Mouse (Mus musculus) adrenal gland, postnatal 25 days (tissue): Measurements from ENCODE around the gene Zfp830. TPM values are rescaled to one million over a fixed set of nuclear protein-coding genes. Genes with fewer than 3 reads are reported as not detected.

Source experiments
- total RNA-seq: library from RNA; stranded (reverse); gene quantifications from 2 replicates; pipeline ENCODE4 v1.2.3, GENCODE M21; 2021

Zfp830 gene
- total RNA-seq, 1 experiment from 2014 or later = 21.3 TPM

Other genes with a start within 250 kb of the Zfp830 start
- 1.4 TPM in 1 of 2 replicates, not detected in the other for gene Cct6b, start within 50 bp of the Zfp830 start, total RNA-seq
- gene Lig3, start 16.8 kb downstream of the Zfp830 start, total RNA-seq = 24.5 and 29.2 TPM in 2 replicates
- gene Rffl, start 106.9 kb downstream of the Zfp830 start, total RNA-seq = 5.9 and 9.4 TPM in 2 replicates
- gene Rad51d, start 126.3 kb downstream of the Zfp830 start, total RNA-seq = 15.1 and 19.1 TPM in 2 replicates
- 0.18 TPM in 1 of 2 replicates, not detected in the other for gene Fndc8, start 127.8 kb downstream of the Zfp830 start, total RNA-seq
- gene Nle1, start 144.1 kb downstream of the Zfp830 start, total RNA-seq = 23.5 and 31.4 TPM in 2 replicates
- 6.2 and 9.8 TPM in 2 replicates for gene Unc45b, start 146.2 kb downstream of the Zfp830 start, total RNA-seq
- 24.7 and 32.5 TPM in 2 replicates for gene Slfn5, start 187.0 kb downstream of the Zfp830 start, total RNA-seq
- gene Slfn9, start 227.5 kb downstream of the Zfp830 start, total RNA-seq = 16.6 and 19.7 TPM in 2 replicates